Mouse (Mus musculus): Measurements from ENCODE around the gene Gatd1.

The Gatd1 gene

DNA sequence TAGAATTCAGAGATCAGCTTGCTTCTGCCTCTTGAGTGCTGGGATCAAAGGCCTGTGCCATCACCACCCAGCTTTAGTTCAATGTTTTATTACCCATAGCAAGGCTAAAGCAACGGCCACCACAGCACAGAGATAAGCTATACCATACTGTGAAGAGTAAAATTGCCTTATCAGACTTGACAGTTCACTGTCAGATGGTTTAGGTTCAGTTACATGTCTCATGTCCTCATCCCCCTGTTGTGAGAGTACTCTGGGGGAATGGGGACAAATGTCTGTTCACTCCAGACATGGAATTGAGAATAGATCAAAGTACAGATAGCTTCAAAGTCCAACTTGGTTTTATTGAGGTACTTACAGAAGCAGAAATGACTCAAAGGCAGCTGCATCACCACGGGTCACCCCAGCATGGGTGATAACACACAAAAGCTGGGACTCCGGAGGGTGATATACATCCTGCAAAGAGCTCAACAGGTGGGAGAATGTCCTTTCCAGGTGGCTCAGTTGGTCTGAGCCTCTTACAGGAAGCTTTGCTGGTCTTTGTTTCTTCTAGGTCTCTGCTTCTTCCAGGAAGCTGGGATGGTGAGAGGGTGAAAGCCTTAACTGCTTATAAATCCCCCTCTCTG is 25.3 kb downstream of the Gatd1 start:
- no peak for DNase-seq

DNA sequence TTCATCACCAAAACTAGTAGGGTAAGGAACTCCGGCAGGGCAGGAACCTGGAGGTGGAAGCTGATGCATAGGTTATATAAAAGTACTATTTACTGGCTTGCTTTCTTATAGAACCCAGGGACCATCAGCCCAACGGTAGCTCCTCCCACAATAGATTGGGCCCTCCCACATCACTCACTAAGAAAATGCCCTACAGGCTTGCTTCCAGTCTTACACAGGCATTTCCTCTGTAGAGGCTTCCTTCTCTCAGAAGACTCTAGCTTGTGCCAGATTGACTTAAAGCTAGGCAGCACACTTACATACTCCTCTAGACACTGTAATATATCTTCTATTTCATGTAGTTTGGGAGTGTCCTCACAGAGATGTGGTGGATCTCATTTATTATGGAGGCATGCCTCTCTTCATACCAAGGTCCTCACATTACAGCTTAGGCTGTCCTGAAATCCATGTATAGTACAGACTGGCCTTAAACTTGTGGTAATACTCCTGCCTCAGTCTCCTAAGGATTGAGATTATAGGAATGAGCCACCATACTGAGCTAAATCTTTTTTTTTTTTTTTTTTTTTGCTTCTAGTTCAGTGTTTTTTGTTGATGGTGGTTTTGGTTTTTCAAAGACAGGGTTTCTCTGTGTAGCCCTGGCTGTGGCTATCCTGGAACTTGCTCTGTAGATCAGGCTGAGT is 26.0 kb downstream of the Gatd1 start:
- DNase-seq, result no peak

GRCm38 (mm10) chr7:141381068-141381835 is 32.7 kb downstream of the Gatd1 start:
- DNase-seq, result no peak

GRCm38 (mm10) chr7:141379584-141379983 is 34.4 kb downstream of the Gatd1 start:
- DNase-seq, result peak; percentile 81

GRCm38 (mm10) chr7:141374399-141374798 is 39.5 kb downstream of the Gatd1 start:
- DNase-seq, result no peak

GRCm38 (mm10) chr7:141373611-141374010 is 40.3 kb downstream of the Gatd1 start:
- no peak for DNase-seq

GRCm38 (mm10) chr7:141371942-141372595 is 41.9 kb downstream of the Gatd1 start:
- DNase-seq, result no peak

GRCm38 (mm10) chr7:141369918-141370317 is 44.0 kb downstream of the Gatd1 start:
- no peak for DNase-seq

DNA sequence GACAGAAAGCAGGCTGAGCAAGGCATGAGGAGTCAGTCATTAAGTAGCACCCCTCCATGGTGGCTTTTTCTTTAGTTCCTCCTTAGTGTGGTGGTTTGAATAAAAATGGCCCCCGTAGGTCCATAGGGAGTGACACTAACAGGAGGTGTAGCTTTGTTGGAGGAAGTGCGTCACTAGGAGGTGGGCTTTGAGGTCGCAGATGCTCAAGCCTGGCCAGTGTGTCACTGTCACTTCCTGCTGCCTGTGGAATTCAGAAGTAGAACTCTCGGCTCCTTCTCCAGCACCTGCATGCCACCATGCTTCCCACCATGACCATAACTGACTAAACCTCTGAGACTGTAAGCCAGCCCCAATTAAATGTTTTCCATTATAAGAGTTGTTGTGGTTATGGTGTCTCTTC is 46.6 kb downstream of the Gatd1 start:
- DNase-seq, result no peak

DNA sequence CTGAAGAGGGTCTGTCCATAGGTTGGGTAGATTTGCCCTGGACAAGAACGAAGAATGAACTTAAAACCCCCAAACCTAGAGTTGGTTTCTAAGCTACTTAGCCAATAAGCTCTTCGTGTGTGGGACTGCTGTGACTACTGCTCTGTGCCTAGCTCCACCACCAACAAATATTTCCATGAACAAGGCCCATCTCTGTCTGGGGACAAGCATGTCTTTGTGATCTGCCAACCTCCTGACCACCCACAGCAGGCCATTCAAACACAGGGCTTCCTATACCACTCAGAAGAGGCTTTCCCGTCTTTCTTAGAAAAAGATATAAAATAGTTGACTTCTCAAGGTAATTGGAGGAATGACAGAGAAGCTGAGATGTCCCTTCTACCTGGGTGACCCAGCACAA is 48.9 kb downstream of the Gatd1 start:
- DNase-seq, result no peak

DNA sequence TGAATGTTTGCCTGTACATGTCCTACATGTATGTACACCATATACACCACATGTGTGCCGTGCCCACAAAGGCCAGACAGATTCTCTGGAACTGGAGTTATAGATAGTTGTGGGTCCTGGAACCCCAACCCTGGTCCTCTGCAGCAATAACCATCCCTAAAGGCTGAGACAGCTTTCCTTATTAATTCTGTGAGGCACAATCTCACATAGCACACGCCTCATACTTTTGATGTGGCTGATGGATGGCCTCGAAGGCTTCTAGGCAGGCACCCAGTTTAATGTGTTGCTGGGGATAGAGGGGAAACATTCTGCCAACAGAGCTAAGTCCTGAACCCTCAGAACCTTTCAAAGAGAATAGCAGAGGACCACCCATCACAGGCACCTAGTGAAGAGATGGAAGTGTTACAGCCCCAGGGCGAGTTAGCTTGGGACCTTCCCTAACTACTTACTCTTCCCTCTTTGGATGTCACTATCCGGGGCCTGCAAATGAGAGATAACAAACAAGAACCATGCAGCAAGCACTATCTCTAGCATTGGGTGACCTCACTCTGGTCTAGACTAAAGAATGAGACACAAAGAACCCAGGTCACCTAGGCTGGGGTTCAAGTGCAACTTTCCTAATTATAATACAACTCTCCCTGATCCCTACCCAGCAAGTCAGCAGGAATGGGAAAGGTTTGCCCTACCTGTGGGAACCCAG is 49.4 kb downstream of the Gatd1 start:
- no peak for DNase-seq

- DNase-seq, result no peak
Measured at GRCm38 (mm10) chr7:141363752-141364125, 50.2 kb downstream of the Gatd1 start.

DNA sequence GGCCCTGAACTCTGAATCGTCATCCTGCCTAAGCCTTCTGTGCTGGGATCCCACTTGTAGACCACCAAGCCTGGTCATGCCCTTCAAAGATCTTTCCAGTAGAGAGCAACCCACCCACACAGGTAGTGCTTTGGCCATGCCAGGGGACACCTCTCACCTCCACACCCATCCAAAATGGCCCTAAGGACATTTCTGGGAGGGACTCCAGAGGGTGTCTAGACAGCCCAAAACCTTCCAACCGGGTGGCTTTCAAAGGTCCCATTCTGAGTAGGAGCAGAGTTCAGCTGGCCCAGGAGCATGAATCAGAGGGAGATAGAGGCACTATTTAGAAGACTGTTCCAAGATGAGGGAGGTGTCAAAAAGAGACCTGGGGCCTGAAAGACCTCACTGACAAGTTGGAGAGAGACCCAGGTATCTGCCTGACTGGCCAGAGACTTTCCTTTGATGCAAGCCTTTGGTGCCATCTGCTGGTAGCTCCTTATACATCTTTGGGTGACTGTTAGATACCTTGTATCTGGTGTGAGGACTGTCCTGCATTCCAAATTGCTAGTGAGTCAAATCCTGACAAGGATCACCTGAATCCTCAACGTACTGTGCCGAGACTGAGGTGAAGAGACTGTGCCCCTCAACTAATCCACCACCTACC is 50.7 kb downstream of the Gatd1 start:
- peak; percentile 92 for DNase-seq

GRCm38 (mm10) chr7:141361510-141361909 is 52.4 kb downstream of the Gatd1 start:
- peak; percentile 82 for DNase-seq

Measured in lung, postnatal 36 days (tissue).